Mouse (Mus musculus): ENCODE measurements around the gene Gmpr2. TPM values are rescaled to one million over a fixed set of nuclear protein-coding genes. Genes with fewer than 3 reads are reported as not detected.

Gmpr2 gene
- polyA plus RNA-seq, 2 experiments = 14.1 to 18.2 TPM

GRCm38 (mm10) chr14:55658011-55658410 lies 13.7 kb upstream of the Gmpr2 start:
- H3K27ac ChIP-seq = no peak overlapping the region
- TF ChIP-seq EP300 (IDR thresholded peaks at IDR 0.05; ENCODE audit: low read depth) (no peak), CTCF (IDR thresholded peaks at IDR 0.05; ENCODE audit: low read depth) (no peak)
- no peak overlapping the region for H3K9ac ChIP-seq (replicated peaks)
- no peak overlapping the region for H3K4me2 ChIP-seq (ENCODE audit: low read depth)
- no peak for ATAC-seq (ENCODE audit: insufficient read depth)
- H3K27me3 ChIP-seq (ENCODE audit: control insufficient read depth, insufficient read depth, low read length) = no peaks in the 10 kb centered on the region
- 83% methylated on average over 5 of the region's 5 CpGs for WGBS (ENCODE audit: insufficient replicate concordance)
- peaks cover 6% of the 10 kb centered on the region for H3K36me3 ChIP-seq (replicated peaks; ENCODE audit: control insufficient read depth, insufficient read depth, low read depth)
- no peak for DNase-seq (ENCODE audit: low read depth in 3 of 3, low spot score in 3 of 3)
- H3K4me3 ChIP-seq (ENCODE audit: insufficient read depth in 1 of 2, low read depth in 2 of 2, low read length in 2 of 2) = no peak overlapping the region
- peaks cover 8 to 9% of the 10 kb centered on the region in 2 experiments; a peak in 3 of 4 replicates for H3K4me1 ChIP-seq (replicated peaks; ENCODE audit: control insufficient read depth in 2 of 2, insufficient read depth in 2 of 2, low read length in 1 of 2)
- H3K9me3 ChIP-seq (ENCODE audit: control insufficient read depth, low read length) = no peaks in the 10 kb centered on the region

DNA sequence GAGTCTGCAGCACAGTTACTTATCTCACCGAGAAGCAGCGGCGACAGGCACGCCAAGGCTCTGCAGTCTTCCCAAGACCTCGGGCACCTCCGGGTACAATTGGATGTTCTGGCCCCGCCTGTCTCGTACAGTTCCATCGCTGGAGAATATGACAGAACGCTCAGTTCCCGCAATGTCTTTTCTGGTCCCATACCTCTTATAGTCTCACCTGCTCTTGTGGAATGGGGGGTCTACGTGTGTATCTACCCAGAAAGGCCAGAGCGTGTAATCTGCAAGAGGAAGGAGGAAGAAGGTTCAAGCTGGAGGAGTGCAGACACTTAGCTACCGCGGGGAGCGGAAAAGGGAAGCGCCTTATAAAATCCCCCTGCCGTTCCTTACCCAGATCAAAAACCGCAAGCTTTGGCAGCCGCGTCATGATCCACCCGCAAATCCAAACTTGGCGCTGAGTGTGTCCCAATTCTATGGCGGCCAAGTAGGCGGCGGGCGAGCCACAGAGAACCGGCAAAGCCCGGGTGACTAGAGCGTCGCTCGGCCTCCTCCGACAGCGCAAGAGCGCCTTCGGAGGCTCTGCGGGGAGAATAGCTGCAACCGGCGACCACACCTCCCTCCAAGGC lies 11.7 kb upstream of the Gmpr2 start, which contains the start of gene Mdp1:
Gene Mdp1, minus strand, starts transcription at position 549 of the 614 bp plus-strand sequence.
- Histone ChIP-seq H3K4me1 (replicated peaks; ENCODE audit: control insufficient read depth in 2 of 2, insufficient read depth in 2 of 2, low read length in 1 of 2) (peaks cover 8 to 9% of the 10 kb centered on the region in 2 experiments; a peak in 3 of 4 replicates), H3K27ac (peak within 1 kb of the TSS; percentile 38), H3K9ac (replicated peaks) (peak within 1 kb of the TSS; percentile 74), H3K27me3 (ENCODE audit: control insufficient read depth, insufficient read depth, low read length) (no peaks in the 10 kb centered on the region), H3K4me2 (ENCODE audit: low read depth) (peak within 1 kb of the TSS; percentile 69), H3K36me3 (replicated peaks; ENCODE audit: control insufficient read depth, insufficient read depth, low read depth) (peaks cover 17% of the 10 kb centered on the region), H3K9me3 (ENCODE audit: control insufficient read depth, low read length) (no peaks in the 10 kb centered on the region), H3K4me3 (ENCODE audit: insufficient read depth in 1 of 2, low read depth in 2 of 2, low read length in 2 of 2) (peak within 1 kb of the TSS; percentile 70 to 88)
- under 1% methylated on average over 39 of the region's 39 CpGs for whole genome bisulfite sequencing (ENCODE audit: insufficient replicate concordance)
- peak; percentile 80 for TF ChIP-seq CTCF (IDR thresholded peaks at IDR 0.05; ENCODE audit: low read depth)
- no peak for TF ChIP-seq EP300 (IDR thresholded peaks at IDR 0.05; ENCODE audit: low read depth)
- peak; percentile 95 for ATAC-seq (ENCODE audit: insufficient read depth)
- peak; percentile 73 to 83 (median 74) for DNase-seq (ENCODE audit: low read depth in 3 of 3, low spot score in 3 of 3)

- H3K4me1 ChIP-seq (replicated peaks; ENCODE audit: control insufficient read depth in 2 of 2, insufficient read depth in 2 of 2, low read length in 1 of 2) = peaks cover 8 to 9% of the 10 kb centered on the region in 2 experiments; a peak in 3 of 4 replicates
- no peak for TF ChIP-seq CTCF (IDR thresholded peaks at IDR 0.05; ENCODE audit: low read depth)
- TF ChIP-seq EP300 (IDR thresholded peaks at IDR 0.05; ENCODE audit: low read depth) = no peak
- H3K9me3 ChIP-seq (ENCODE audit: control insufficient read depth, low read length) = no peaks in the 10 kb centered on the region
- ATAC-seq (ENCODE audit: insufficient read depth) (no peak), DNase-seq (ENCODE audit: low read depth in 3 of 3, low spot score in 3 of 3) (no peak)
- H3K4me3 ChIP-seq (ENCODE audit: insufficient read depth in 1 of 2, low read depth in 2 of 2, low read length in 2 of 2) = peak overlapping the region in 1 of 2 experiments; percentile 70; a peak in 3 of 4 replicates
- no peaks in the 10 kb centered on the region for H3K27me3 ChIP-seq (ENCODE audit: control insufficient read depth, insufficient read depth, low read length)
- no peak overlapping the region for H3K27ac ChIP-seq
- H3K9ac ChIP-seq (replicated peaks) = peak overlapping the region; percentile 74; the same call in 1 of the 2 replicates
- WGBS (ENCODE audit: insufficient replicate concordance) = 47% methylated on average over 2 of the region's 2 CpGs
- H3K4me2 ChIP-seq (ENCODE audit: low read depth) = peak overlapping the region; percentile 69
- H3K36me3 ChIP-seq (replicated peaks; ENCODE audit: control insufficient read depth, insufficient read depth, low read depth) = peaks cover 17% of the 10 kb centered on the region
These were observed 11.1 kb upstream of the Gmpr2 start for GRCm38 (mm10) chr14:55660636-55661035.

DNA sequence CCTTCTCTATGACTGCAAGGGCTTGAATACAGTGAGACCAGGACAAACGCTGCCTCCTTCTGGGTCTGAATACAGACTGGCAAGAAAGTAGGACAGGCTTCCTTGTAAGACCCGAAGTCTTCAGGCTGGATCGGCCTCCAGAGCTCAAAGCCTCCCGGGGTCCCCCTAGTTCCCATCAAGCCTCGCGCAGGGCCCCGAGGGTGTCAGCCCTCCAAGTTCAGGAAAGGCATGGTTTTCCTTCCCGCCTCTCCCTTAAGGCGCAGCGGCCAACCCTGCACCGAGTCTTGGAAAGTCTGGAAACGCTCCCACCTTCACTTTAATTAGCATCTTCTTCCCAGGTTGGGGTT lies 282 bp upstream of the Gmpr2 start:
- no peaks in the 10 kb centered on the region for H3K9me3 ChIP-seq (ENCODE audit: control insufficient read depth, low read length)
- 0% methylated on average over 12 of the region's 12 CpGs for WGBS (ENCODE audit: insufficient replicate concordance)
- no peaks in the 10 kb centered on the region for H3K27me3 ChIP-seq (ENCODE audit: control insufficient read depth, insufficient read depth, low read length)
- H3K4me2 ChIP-seq (ENCODE audit: low read depth) = peak overlapping the region; percentile 95
- H3K36me3 ChIP-seq (replicated peaks; ENCODE audit: control insufficient read depth, insufficient read depth, low read depth) = peaks cover 16% of the 10 kb centered on the region
- peak; percentile 17; the same call in 1 of the 2 replicates for ATAC-seq (ENCODE audit: insufficient read depth)
- H3K4me3 ChIP-seq (ENCODE audit: insufficient read depth in 1 of 2, low read depth in 2 of 2, low read length in 2 of 2) = peak overlapping the region; percentile 90 to 99
- H3K27ac ChIP-seq = peak overlapping the region; percentile 90
- H3K4me1 ChIP-seq (replicated peaks; ENCODE audit: control insufficient read depth in 2 of 2, insufficient read depth in 2 of 2, low read length in 1 of 2) = peaks cover 3 to 4% of the 10 kb centered on the region in 2 experiments; a peak in 2 of 4 replicates
- H3K9ac ChIP-seq (replicated peaks) = peak overlapping the region; percentile 90
- TF ChIP-seq EP300 (IDR thresholded peaks at IDR 0.05; ENCODE audit: low read depth) (no peak), CTCF (IDR thresholded peaks at IDR 0.05; ENCODE audit: low read depth) (no peak)
- DNase-seq (ENCODE audit: low read depth in 3 of 3, low spot score in 3 of 3) = no peak

- Histone ChIP-seq H3K36me3 (replicated peaks; ENCODE audit: control insufficient read depth, insufficient read depth, low read depth) (peaks cover 22% of the 10 kb centered on the region), H3K4me1 (replicated peaks; ENCODE audit: control insufficient read depth in 2 of 2, insufficient read depth in 2 of 2, low read length in 1 of 2) (peaks cover 3 to 4% of the 10 kb centered on the region in 2 experiments; a peak in 2 of 4 replicates), H3K27me3 (ENCODE audit: control insufficient read depth, insufficient read depth, low read length) (no peaks in the 10 kb centered on the region), H3K27ac (peak overlapping the region; percentile 90), H3K9me3 (ENCODE audit: control insufficient read depth, low read length) (no peaks in the 10 kb centered on the region), H3K4me2 (ENCODE audit: low read depth) (peak overlapping the region; percentile 95), H3K9ac (replicated peaks) (peak overlapping the region; percentile 90), H3K4me3 (ENCODE audit: insufficient read depth in 1 of 2, low read depth in 2 of 2, low read length in 2 of 2) (peak overlapping the region; percentile 90 to 99)
- no peak for TF ChIP-seq CTCF (IDR thresholded peaks at IDR 0.05; ENCODE audit: low read depth)
- no peak for TF ChIP-seq EP300 (IDR thresholded peaks at IDR 0.05; ENCODE audit: low read depth)
- 56% methylated on average over 7 of the region's 7 CpGs for WGBS (ENCODE audit: insufficient replicate concordance)
- no peak for DNase-seq (ENCODE audit: low read depth in 3 of 3, low spot score in 3 of 3)
- ATAC-seq (ENCODE audit: insufficient read depth) = no peak
These were observed 960 bp downstream of the Gmpr2 start for GRCm38 (mm10) chr14:55672741-55673060.
